Mouse (Mus musculus): ENCODE data around the gene Bcat2.

DNA sequence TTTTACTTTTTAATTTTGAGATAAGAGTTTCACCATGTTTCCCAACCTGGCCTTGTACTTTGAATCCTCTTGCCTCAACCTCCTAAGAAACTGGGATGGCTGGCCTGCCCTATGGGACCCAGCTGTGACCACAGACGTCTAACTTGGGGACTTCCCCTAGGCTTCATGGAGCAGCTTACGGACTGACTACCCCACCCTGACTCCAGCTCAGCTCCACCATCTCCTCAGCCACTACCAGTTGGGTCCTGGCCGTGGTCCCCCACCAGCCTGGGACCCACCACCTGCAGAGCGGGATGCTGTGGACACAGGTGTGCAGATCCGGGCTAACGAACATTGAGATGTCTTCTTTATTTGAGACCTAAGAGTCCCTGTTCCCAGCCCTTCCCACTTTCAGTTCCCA lies 67.8 kb downstream of the Bcat2 start:
- TF ChIP-seq USF1 (IDR thresholded peaks at IDR 0.05; ENCODE audit: low read depth) (no peak), CEBPB (IDR thresholded peaks at IDR 0.05; ENCODE audit: insufficient read depth, poor library complexity, severe bottlenecking) (no peak), POLR2A (IDR thresholded peaks at IDR 0.05; ENCODE audit: insufficient read length, low read depth) (no peak), MYOD1 (IDR thresholded peaks at IDR 0.05; ENCODE audit: control insufficient read depth in 1 of 3, insufficient read length in 2 of 3, low read depth in 2 of 3) (no peak)

Measured in myocyte (in vitro differentiated cells).